ENCODE assay signal across 21 mouse cellular contexts in the genomic region with DNA sequence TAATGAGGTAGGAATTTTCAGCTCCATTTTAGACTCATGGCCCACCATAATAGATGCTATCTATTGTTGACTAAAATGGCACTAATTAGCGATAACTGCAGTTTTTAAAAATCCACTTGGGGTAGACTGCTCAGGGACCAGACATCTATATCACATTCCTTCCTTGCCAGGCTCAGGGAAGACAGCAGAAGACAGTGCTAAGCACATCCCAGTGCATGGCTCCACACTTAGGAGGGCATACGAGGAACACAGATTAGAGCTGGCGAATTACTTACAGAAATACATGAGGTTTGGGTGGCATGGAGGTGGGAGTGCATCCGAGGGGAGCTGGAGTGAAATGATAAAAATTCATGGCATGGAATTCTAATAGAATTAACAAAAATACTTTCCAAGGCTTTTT.
"Had no signal": no experiment of that assay in that cellular context is flagged by ENCODE, and none has a peak within 500 bp of the region (broad histone marks: within the 10 kb centered on the region; RNA-seq: fewer than 3 reads in every experiment).

No protein-coding gene starts in this region.

- H3K4me1 ChIP-seq: liver, embryonic 13.5 days; liver, embryonic 15.5 days; lung, embryonic 15.5 days; megakaryocyte, embryonic 14.5 days had no signal

- H3K4me3 ChIP-seq: liver, embryonic 13.5 days; liver, embryonic 15.5 days; lung, embryonic 15.5 days; megakaryocyte, embryonic 14.5 days; myocyte; neural tube, embryonic 13.5 days; neural tube, embryonic 15.5 days had no signal

- H3K9me3 ChIP-seq: liver, embryonic 13.5 days; liver, embryonic 15.5 days; lung, embryonic 15.5 days; neural tube, embryonic 13.5 days; neural tube, embryonic 15.5 days had no signal

- H3K4me2 ChIP-seq: liver, embryonic 13.5 days; liver, embryonic 15.5 days; lung, embryonic 15.5 days; neural tube, embryonic 13.5 days had no signal

- H3K27ac ChIP-seq: liver, embryonic 13.5 days; liver, embryonic 15.5 days; lung, embryonic 15.5 days; macrophage; neural tube, embryonic 13.5 days had no signal

- ATAC-seq: liver, postnatal 0 days; lung, postnatal 0 days had no signal

- H3K36me3 ChIP-seq: liver, embryonic 13.5 days; liver, embryonic 15.5 days; lung, embryonic 15.5 days; neural tube, embryonic 13.5 days; neural tube, embryonic 15.5 days had no signal

- H3K27me3 ChIP-seq: liver, embryonic 13.5 days; liver, embryonic 15.5 days; lung, embryonic 15.5 days; megakaryocyte, embryonic 14.5 days; neural tube, embryonic 13.5 days; neural tube, embryonic 15.5 days had no signal

- H3K9ac ChIP-seq: liver, embryonic 13.5 days; liver, embryonic 15.5 days; liver, postnatal 0 days; lung, embryonic 15.5 days; neural tube, embryonic 15.5 days had no signal

- DNase-seq: liver, embryonic 13.5 days; liver, postnatal 0 days; lung, adult 2 months; lung, postnatal 14 days; lung, postnatal 36 days; retina, postnatal 1 day; right cerebral cortex, adult 18-20 months; right cerebral cortex, postnatal 25 days; right cerebral cortex, postnatal 4 days; spleen, adult 18-20 months; thymus, adult 18-20 months; thymus, postnatal 14 days; thymus, postnatal 36 days had no signal
